Mouse (Mus musculus): ENCODE measurements at regions not wholly inside any gene's neighbourhood (a gene's known extent, or its start where the extent isn't known, plus 50 kb on each side); places are given as distances from the start of the nearest gene placed in this dataset.

DNA sequence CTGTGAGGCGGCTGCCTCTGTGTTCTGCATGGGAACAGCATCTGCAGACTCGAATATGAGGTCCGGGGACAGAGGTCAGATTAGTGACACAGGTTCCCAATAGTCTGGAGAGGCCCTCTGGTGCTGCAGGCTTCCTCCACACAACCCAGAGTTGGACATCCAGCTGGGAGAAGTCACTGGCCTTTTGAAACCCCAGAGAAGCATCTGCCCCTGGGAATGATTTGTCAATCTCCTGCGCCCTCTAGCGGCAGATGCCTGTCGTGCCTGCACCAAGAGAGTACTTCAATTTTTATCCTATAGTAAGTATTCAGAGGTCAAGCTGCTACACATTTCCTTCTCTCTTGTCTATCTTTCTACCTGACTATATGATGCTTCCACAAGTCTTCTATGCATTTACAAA, 62.7 kb upstream of the Nkx2-2 start:
- Histone ChIP-seq H3K4me2 (ENCODE audit: low read depth) (no peak overlapping the region), H3K27me3 (ENCODE audit: control insufficient read depth, insufficient read depth, low read length) (no peaks in the 10 kb centered on the region), H3K36me3 (replicated peaks; ENCODE audit: control insufficient read depth, insufficient read depth, low read depth) (no peaks in the 10 kb centered on the region), H3K4me1 (replicated peaks; ENCODE audit: control insufficient read depth in 2 of 2, insufficient read depth in 2 of 2, low read length in 1 of 2) (no peaks in the 10 kb centered on the region), H3K27ac (no peak overlapping the region), H3K4me3 (ENCODE audit: insufficient read depth in 1 of 2, low read depth in 2 of 2, low read length in 2 of 2) (no peak overlapping the region), H3K9ac (replicated peaks) (no peak overlapping the region), H3K9me3 (ENCODE audit: control insufficient read depth, low read length) (no peaks in the 10 kb centered on the region)
- ATAC-seq (ENCODE audit: insufficient read depth), result no peak
- DNase-seq (ENCODE audit: low read depth in 3 of 3, low spot score in 3 of 3), result peak in 2 of 3 experiments; percentile 1 to 2
- WGBS (ENCODE audit: insufficient replicate concordance), result 23% methylated on average over 6 of the region's 6 CpGs
- TF ChIP-seq EP300 (IDR thresholded peaks at IDR 0.05; ENCODE audit: low read depth), result no peak
- peak; percentile 81 for TF ChIP-seq CTCF (IDR thresholded peaks at IDR 0.05; ENCODE audit: low read depth)

DNA sequence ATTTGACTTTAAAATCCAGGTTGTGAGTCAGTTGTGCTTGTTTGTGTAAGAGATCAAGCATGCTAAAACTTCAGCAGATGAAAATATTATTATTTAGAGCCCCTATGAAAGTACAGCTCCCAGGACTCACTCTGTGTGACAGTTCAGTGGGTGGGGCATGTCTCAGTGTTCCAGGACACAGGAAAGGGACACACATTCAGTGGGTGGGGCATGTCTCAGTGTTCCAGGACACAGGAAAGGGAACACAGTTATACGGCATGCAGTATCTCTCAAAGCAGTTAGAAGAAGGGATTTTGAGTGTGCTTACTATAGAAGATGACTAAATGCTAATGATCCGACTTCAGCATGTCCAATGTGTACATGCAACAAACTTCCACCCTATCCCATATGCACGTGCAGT, 60.9 kb upstream of the Nkx2-2 start:
- TF ChIP-seq CTCF (IDR thresholded peaks at IDR 0.05; ENCODE audit: low read depth) (no peak), EP300 (IDR thresholded peaks at IDR 0.05; ENCODE audit: low read depth) (no peak)
- Histone ChIP-seq H3K27me3 (ENCODE audit: control insufficient read depth, insufficient read depth, low read length) (no peaks in the 10 kb centered on the region), H3K4me3 (ENCODE audit: insufficient read depth in 1 of 2, low read depth in 2 of 2, low read length in 2 of 2) (no peak overlapping the region), H3K27ac (no peak overlapping the region), H3K36me3 (replicated peaks; ENCODE audit: control insufficient read depth, insufficient read depth, low read depth) (no peaks in the 10 kb centered on the region), H3K9ac (replicated peaks) (no peak overlapping the region), H3K4me1 (replicated peaks; ENCODE audit: control insufficient read depth in 2 of 2, insufficient read depth in 2 of 2, low read length in 1 of 2) (no peaks in the 10 kb centered on the region), H3K9me3 (ENCODE audit: control insufficient read depth, low read length) (no peaks in the 10 kb centered on the region), H3K4me2 (ENCODE audit: low read depth) (no peak overlapping the region)
- 49% methylated on average over 3 of the region's 3 CpGs for WGBS (ENCODE audit: insufficient replicate concordance)
- DNase-seq (ENCODE audit: low read depth in 3 of 3, low spot score in 3 of 3) (no peak), ATAC-seq (ENCODE audit: insufficient read depth) (no peak)

DNA sequence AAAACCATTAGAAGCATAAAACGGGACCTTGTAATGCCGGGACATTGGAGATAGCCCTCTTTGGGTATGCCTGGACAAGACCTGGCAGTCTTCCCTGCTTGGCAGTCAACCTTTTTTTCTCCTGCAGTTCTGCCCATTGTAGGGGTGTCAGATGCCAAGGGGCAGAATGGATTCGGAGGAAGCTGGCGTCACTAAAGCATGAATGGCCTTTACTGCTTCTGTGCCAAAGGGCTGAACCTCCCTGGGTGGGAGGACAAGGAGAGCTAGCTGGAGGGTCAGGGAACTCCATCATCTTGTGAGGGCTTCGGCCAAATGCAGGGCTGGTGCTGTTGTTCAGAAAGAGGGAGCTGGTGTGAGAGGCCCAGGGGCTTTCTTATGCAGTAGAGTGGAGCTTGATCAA, 60.1 kb upstream of the Nkx2-2 start:
- DNase-seq (ENCODE audit: low read depth in 3 of 3, low spot score in 3 of 3), result no peak
- Histone ChIP-seq H3K4me1 (replicated peaks; ENCODE audit: control insufficient read depth in 2 of 2, insufficient read depth in 2 of 2, low read length in 1 of 2) (no peaks in the 10 kb centered on the region), H3K4me3 (ENCODE audit: insufficient read depth in 1 of 2, low read depth in 2 of 2, low read length in 2 of 2) (no peak overlapping the region), H3K27me3 (ENCODE audit: control insufficient read depth, insufficient read depth, low read length) (no peaks in the 10 kb centered on the region), H3K36me3 (replicated peaks; ENCODE audit: control insufficient read depth, insufficient read depth, low read depth) (no peaks in the 10 kb centered on the region), H3K9me3 (ENCODE audit: control insufficient read depth, low read length) (no peaks in the 10 kb centered on the region), H3K9ac (replicated peaks) (no peak overlapping the region), H3K27ac (no peak overlapping the region), H3K4me2 (ENCODE audit: low read depth) (no peak overlapping the region)
- TF ChIP-seq EP300 (IDR thresholded peaks at IDR 0.05; ENCODE audit: low read depth) (no peak), CTCF (IDR thresholded peaks at IDR 0.05; ENCODE audit: low read depth) (no peak)
- WGBS (ENCODE audit: insufficient replicate concordance), result 58% methylated on average over 5 of the region's 5 CpGs
- ATAC-seq (ENCODE audit: insufficient read depth), result no peak

DNA sequence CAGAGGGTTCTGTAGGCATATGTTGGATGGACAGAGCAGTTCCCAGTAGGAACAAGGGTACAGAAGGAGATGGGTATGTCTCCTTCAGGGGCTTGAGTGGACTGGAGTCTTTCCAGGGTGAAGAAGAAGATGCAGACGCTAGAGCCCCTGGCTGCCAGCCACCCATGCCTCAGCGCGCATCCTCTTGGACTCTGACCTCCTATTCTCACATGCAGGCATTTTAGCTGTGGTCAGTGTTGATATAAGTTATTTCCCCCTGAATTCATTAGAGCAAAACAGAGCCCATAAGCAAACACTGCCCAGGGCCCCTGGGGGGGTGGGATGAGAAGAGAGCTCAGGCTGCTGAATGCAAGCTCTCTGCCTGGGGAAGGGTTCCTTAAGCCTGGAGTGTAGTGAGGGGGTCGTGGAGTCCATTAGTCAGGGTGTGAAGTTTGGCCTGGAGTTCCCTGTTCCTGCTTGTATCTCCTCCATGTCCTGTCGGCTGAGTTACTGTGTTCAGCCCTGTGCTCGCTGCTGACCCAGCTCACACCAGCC, 54.0 kb upstream of the Nkx2-2 start:
- TF ChIP-seq CTCF (IDR thresholded peaks at IDR 0.05; ENCODE audit: low read depth), result no peak
- TF ChIP-seq EP300 (IDR thresholded peaks at IDR 0.05; ENCODE audit: low read depth), result no peak
- no peak overlapping the region for H3K4me3 ChIP-seq (ENCODE audit: insufficient read depth in 1 of 2, low read depth in 2 of 2, low read length in 2 of 2)
- H3K4me2 ChIP-seq (ENCODE audit: low read depth), result no peak overlapping the region
- H3K9me3 ChIP-seq (ENCODE audit: control insufficient read depth, low read length), result no peaks in the 10 kb centered on the region
- no peaks in the 10 kb centered on the region for H3K4me1 ChIP-seq (replicated peaks; ENCODE audit: control insufficient read depth in 2 of 2, insufficient read depth in 2 of 2, low read length in 1 of 2)
- H3K27ac ChIP-seq, result no peak overlapping the region
- H3K36me3 ChIP-seq (replicated peaks; ENCODE audit: control insufficient read depth, insufficient read depth, low read depth), result no peaks in the 10 kb centered on the region
- no peaks in the 10 kb centered on the region for H3K27me3 ChIP-seq (ENCODE audit: control insufficient read depth, insufficient read depth, low read length)
- ATAC-seq (ENCODE audit: insufficient read depth), result no peak
- DNase-seq (ENCODE audit: low read depth in 3 of 3, low spot score in 3 of 3), result no peak
- H3K9ac ChIP-seq (replicated peaks), result no peak overlapping the region
- WGBS (ENCODE audit: insufficient replicate concordance), result 55% methylated on average over 6 of the region's 6 CpGs

DNA sequence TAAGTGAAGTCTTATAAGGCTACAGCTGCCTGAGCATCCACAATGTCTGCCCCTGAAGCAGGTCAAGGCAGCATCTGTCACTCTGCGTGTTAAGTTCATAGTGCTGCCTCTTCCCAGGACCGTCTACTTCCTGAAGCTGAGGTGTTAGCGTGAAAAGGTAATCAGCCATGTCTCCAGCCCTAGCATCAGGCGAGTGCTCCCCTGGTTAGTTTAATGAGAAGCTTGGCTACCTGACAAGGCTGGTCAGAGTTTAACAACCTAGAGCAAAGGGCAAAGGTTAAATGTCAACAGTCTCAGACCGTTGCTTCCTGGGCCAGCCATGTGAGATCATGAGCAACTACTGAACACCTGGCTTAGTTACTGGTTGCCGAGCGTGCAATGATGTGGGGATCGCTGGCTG, 53.2 kb upstream of the Nkx2-2 start:
- Histone ChIP-seq H3K4me3 (ENCODE audit: insufficient read depth in 1 of 2, low read depth in 2 of 2, low read length in 2 of 2) (no peak overlapping the region), H3K27ac (no peak overlapping the region), H3K4me1 (replicated peaks; ENCODE audit: control insufficient read depth in 2 of 2, insufficient read depth in 2 of 2, low read length in 1 of 2) (no peaks in the 10 kb centered on the region), H3K27me3 (ENCODE audit: control insufficient read depth, insufficient read depth, low read length) (no peaks in the 10 kb centered on the region), H3K9ac (replicated peaks) (no peak overlapping the region), H3K36me3 (replicated peaks; ENCODE audit: control insufficient read depth, insufficient read depth, low read depth) (no peaks in the 10 kb centered on the region), H3K4me2 (ENCODE audit: low read depth) (no peak overlapping the region), H3K9me3 (ENCODE audit: control insufficient read depth, low read length) (no peaks in the 10 kb centered on the region)
- ATAC-seq (ENCODE audit: insufficient read depth) (no peak), DNase-seq (ENCODE audit: low read depth in 3 of 3, low spot score in 3 of 3) (no peak)
- WGBS (ENCODE audit: insufficient replicate concordance), result 58% methylated on average over 8 of the region's 8 CpGs
- TF ChIP-seq EP300 (IDR thresholded peaks at IDR 0.05; ENCODE audit: low read depth), result no peak
- TF ChIP-seq CTCF (IDR thresholded peaks at IDR 0.05; ENCODE audit: low read depth), result no peak
